Mouse (Mus musculus) heart, adult 2 months (tissue): ENCODE data around the gene Il15. TPM values are rescaled to one million over a fixed set of nuclear protein-coding genes. Genes with fewer than 3 reads are reported as not detected.

ENCODE experiments used
- DNase-seq, 2 experiments: peaks; one replicate each; pipeline ENCODE4 v3.0.0; 2021
- H3K27ac ChIP-seq: fragments of 200-600 bp; 2 replicates; pipeline ENCODE4 v1.8.1; 2022
- H3K27me3 ChIP-seq: fragments of 200-500 bp; 2 replicates; pipeline ENCODE4 v1.6.1; 2012; ENCODE audit warnings: mild to moderate bottlenecking, low read length, inconsistent platforms, mixed read lengths; ENCODE audit not compliant: control insufficient read depth, insufficient read depth
- H3K36me3 ChIP-seq: fragments of 200-500 bp; 2 replicates; pipeline ENCODE4 v1.6.1; 2012; ENCODE audit warnings: low read length, inconsistent platforms; ENCODE audit not compliant: control insufficient read depth, insufficient read depth
- H3K4me1 ChIP-seq: fragments of 200-500 bp; 2 replicates; pipeline ENCODE4 v1.6.1; 2011; ENCODE audit warnings: low read length; ENCODE audit not compliant: control insufficient read depth, insufficient read depth
- H3K4me3 ChIP-seq: fragments of 200-600 bp; 2 replicates; pipeline ENCODE4 v1.8.1; 2022
- H3K79me2 ChIP-seq: fragments of 200-500 bp; replicated peaks from 2 replicates; pipeline ENCODE4 v1.6.1; 2012; ENCODE audit warnings: mild to moderate bottlenecking, inconsistent platforms, low read length, moderate library complexity, mixed read lengths; ENCODE audit not compliant: control insufficient read depth, insufficient read depth
- H3K9ac ChIP-seq: fragments of 200-500 bp; 2 replicates; pipeline ENCODE4 v1.6.1; 2012; ENCODE audit warnings: low read depth, mild to moderate bottlenecking, control low read depth, inconsistent platforms, low read length, mixed read lengths
- CTCF ChIP-seq: fragments of 200-600 bp; IDR thresholded peaks from 2 replicates; pipeline ENCODE4 v1.8.1; 2022; ENCODE audit warnings: antibody characterized with exemption, mild to moderate bottlenecking, moderate library complexity
- EP300 ChIP-seq: fragments of 200-500 bp; IDR thresholded peaks from 2 replicates; pipeline ENCODE4 v1.6.1; 2011; ENCODE audit warnings: low read depth, low read length, control low read depth; ENCODE audit not compliant: insufficient read depth
- POLR2A ChIP-seq: fragments of 200-500 bp; IDR thresholded peaks from 2 replicates; pipeline ENCODE4 v1.6.1; 2011; ENCODE audit warnings: mild to moderate bottlenecking, low read depth, low read length, control low read depth; ENCODE audit not compliant: insufficient read depth
- WGBS: fragments of 180-500 bp; shearing (Covaris S2); methylation state at CpG from one replicate; pipeline ENCODE4 v1.1.7; 2018; 5-methylcytosine and 5-hydroxymethylcytosine counted together
- intact Hi-C: fragments of 180-260 bp; cut with DNase I; formaldehyde crosslinking; loops from one replicate; pipeline ENCODE4 v1.15.1; 2025
- polyA plus RNA-seq: library from polyadenylated mRNA; depleted of rRNA; stranded (reverse); fragments of >200 nt; gene quantifications from 2 replicates; pipeline ENCODE4 v1.2.3, GENCODE M21; 2012
- total RNA-seq, 2 experiments: library from RNA; stranded (reverse); gene quantifications; 2 replicates each; pipeline ENCODE4 v1.2.3; 2021

The Il15 gene
- total and polyA plus RNA-seq, 3 experiments, result 28.2 to 43.6 (median 34.3) TPM

DNA sequence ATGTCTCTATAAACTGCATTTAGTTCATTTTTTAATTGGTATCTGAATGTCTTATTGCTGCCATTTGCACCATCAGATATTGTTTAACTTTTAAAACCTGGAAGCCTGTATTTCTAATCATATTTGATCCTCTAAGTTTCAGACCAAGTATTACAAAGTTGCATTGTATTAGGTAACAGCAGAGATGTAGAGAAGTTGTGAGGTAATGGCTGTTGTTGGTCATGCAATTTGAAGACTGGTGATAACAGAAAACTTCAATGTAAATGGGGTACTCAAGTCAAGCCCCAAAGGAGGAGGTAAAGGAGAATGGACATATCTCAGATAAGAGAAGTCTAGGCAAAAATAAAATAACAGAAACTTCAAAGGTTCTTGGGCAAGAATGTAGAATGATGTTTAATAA, 11.8 kb downstream of the Il15 start:
- Histone ChIP-seq H3K79me2 (peaks cover 5% of the 10 kb centered on the region; the same call in 1 of the 2 replicates), H3K9ac (no peak overlapping the region), H3K27me3 (no peaks in the 10 kb centered on the region), H3K36me3 (peaks cover 41% of the 10 kb centered on the region), H3K4me3 (no peak overlapping the region), H3K27ac (no peak overlapping the region; the same call in 1 of the 2 replicates), H3K4me1 (peaks cover 9% of the 10 kb centered on the region)
- intact Hi-C loops, result no loop called here
- TF ChIP-seq POLR2A (no peak), EP300 (no peak), CTCF (no peak)
- no peak for DNase-seq

DNA sequence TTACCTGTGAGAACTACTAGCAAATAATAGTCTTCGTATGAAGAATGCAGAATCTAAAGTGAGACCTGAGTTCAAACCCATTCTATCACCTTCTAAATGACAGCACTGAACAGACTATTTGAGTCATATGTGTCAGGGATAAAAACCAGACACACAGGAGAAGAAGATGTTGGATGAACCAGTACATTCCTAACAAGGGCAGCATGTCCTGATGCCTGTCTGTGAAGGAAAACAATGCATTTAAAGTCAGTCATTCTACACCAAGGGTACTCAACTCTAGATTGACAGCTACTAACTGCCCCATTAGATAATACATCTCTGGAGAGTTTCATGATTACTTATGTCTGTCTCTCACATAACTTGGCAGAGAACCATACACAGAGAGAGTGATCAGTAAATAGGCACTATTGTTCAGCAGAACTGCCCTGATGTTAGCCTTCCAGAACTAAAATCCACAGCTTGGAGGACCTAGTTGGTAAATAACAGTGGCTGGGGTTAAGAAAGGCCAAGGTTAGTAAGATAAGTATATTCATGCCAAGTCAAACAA, 14.6 kb downstream of the Il15 start:
- H3K27me3 ChIP-seq, result no peaks in the 10 kb centered on the region
- intact Hi-C loops, result loop anchor here (2.0 kb wide), 1 partner anchor 14 kb away; the partner anchor contains the start of gene Il15
- no peak for DNase-seq
- H3K79me2 ChIP-seq, result peaks cover 2% of the 10 kb centered on the region; the same call in 1 of the 2 replicates
- no peak overlapping the region for H3K9ac ChIP-seq
- H3K4me3 ChIP-seq, result no peak overlapping the region
- WGBS, result 51% methylated on average over 1 of the region's 1 CpGs
- no peak for TF ChIP-seq POLR2A
- TF ChIP-seq EP300, result no peak
- TF ChIP-seq CTCF, result no peak
- peak overlapping the region; percentile 62 for H3K27ac ChIP-seq
- H3K36me3 ChIP-seq, result peaks cover 55% of the 10 kb centered on the region
- peaks cover 20% of the 10 kb centered on the region for H3K4me1 ChIP-seq

DNA sequence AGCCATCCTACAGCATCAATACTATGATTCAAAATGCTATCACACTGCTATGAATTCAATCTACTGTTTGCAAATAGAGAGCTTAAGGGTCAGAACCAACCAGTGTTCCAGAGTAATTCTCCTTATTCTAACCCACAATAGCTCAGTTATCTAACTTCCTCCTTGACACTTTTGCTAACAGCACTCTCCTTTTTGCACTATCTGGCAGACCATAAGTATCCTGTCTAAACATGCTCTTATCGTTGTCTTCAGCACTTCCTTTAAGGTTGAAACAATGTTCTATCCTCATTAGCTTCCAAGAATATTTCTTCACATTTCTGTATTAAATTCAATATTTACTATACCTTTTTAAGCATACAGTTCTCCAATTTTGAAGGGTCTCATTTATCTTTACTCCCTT, 15.4 kb downstream of the Il15 start:
- peak overlapping the region; percentile 62 for H3K27ac ChIP-seq

DNA sequence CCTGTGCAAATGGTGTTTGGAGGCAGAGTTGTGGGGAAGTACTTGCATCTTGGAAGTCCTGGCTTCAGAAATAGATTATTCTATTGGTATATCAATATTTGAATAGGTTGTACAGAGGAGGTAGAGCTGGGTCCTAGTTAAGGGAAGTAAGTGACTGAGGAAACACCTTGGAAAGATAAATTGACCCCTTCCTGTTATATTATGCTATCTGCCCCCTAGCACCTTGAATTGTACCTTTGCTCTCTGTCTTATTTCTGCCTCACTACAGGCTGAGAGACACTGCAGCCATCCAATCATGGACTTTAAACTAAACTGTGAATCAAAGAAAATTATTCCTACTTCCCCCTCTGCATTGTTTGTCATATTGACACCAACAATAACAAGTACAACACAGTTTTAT, 17.2 kb downstream of the Il15 start:
- no peak overlapping the region for H3K4me3 ChIP-seq
- H3K9ac ChIP-seq, result no peak overlapping the region
- H3K79me2 ChIP-seq, result no peaks in the 10 kb centered on the region; the same call in 1 of the 2 replicates
- H3K36me3 ChIP-seq, result peaks cover 40% of the 10 kb centered on the region
- no peak overlapping the region for H3K27ac ChIP-seq
- intact Hi-C loops, result no loop called here
- no peaks in the 10 kb centered on the region for H3K27me3 ChIP-seq
- no peak for TF ChIP-seq CTCF
- no peak for TF ChIP-seq POLR2A
- TF ChIP-seq EP300, result no peak
- peaks cover 21% of the 10 kb centered on the region for H3K4me1 ChIP-seq
- DNase-seq, result no peak

More for the DNA sequence above, 15.4 kb downstream of the Il15 start:
- no peak overlapping the region for H3K9ac ChIP-seq
- H3K36me3 ChIP-seq, result peaks cover 52% of the 10 kb centered on the region
- H3K79me2 ChIP-seq, result peaks cover 2% of the 10 kb centered on the region; the same call in 1 of the 2 replicates
- DNase-seq, result no peak
- 2% methylated on average over 1 of the region's 1 CpGs for WGBS
- H3K4me3 ChIP-seq, result no peak overlapping the region
- H3K27me3 ChIP-seq, result no peaks in the 10 kb centered on the region
- TF ChIP-seq CTCF, result no peak
- TF ChIP-seq EP300, result no peak
- no peak for TF ChIP-seq POLR2A
- intact Hi-C loops, result loop anchor here (2.0 kb wide), 1 partner anchor 15 kb away; the partner anchor contains the start of gene Il15
- H3K4me1 ChIP-seq, result peaks cover 21% of the 10 kb centered on the region

DNA sequence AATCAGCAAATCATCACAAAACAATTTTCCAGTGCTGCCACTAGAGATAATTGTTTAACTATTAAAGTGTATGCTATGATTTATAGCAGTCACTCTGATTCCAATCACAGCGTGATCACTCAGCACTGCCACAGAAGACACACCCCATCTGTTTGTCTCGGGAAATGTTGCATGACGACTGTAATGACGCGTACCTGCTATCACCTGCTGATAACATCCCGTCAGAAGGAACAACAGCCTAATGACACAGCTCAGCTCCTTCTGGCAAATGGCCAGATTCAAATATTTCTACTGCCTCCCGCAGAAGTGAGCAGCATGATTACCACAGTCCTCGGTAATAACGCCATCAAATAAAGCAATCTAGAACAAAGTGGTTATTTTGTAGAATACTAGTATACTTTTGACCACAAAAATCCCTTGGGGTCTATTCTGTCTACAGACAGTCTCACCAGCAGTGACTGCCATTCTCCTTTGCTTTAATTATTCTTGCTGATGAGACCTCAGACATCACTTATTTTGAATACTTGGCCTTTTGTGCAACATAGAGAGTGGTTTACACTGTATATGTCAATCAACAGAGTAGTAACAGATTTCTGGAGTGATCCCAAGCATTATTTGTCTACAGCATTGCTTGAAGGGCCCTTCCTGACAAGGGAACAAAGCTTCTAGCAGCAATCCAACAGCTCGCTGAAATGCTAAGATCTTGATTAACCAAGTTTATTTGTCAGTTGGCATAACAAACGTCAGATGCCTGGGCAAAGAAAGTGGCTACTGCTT, 18.4 kb downstream of the Il15 start:
- Histone ChIP-seq H3K9ac (no peak overlapping the region), H3K4me3 (no peak overlapping the region), H3K27ac (no peak overlapping the region; the same call in 1 of the 2 replicates), H3K27me3 (no peaks in the 10 kb centered on the region), H3K36me3 (peaks cover 38% of the 10 kb centered on the region), H3K79me2 (no peaks in the 10 kb centered on the region; the same call in 1 of the 2 replicates), H3K4me1 (peaks cover 20% of the 10 kb centered on the region)
- 22% methylated on average over 11 of the region's 11 CpGs for WGBS
- DNase-seq, result no peak
- intact Hi-C loops, result no loop called here
- TF ChIP-seq EP300, result no peak
- TF ChIP-seq POLR2A, result no peak
- no peak for TF ChIP-seq CTCF

DNA sequence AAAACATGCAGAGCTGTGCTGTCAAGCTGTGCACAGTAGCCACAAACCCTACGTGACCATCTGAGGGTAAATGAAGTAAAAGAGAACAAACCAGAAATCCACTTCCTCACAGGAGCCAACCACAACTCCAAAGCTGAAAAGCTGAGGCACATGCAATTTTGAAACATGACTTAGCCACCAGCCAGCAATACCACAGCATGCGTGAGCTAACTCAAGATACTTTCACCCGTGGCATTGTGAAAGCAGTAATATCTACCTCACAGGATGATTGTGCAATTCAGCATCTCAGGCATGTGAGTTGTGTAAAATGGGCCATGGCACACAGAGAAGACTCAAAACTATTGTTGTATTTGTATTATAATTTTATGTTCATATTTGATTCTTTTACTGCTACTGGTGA, 19.7 kb downstream of the Il15 start:
- no peaks in the 10 kb centered on the region for H3K27me3 ChIP-seq
- DNase-seq, result peak in 1 of 2 experiments; percentile 27
- H3K79me2 ChIP-seq, result no peaks in the 10 kb centered on the region; the same call in 1 of the 2 replicates
- 64% methylated on average over 3 of the region's 3 CpGs for WGBS
- no peak for TF ChIP-seq POLR2A
- no peak for TF ChIP-seq CTCF
- no peak for TF ChIP-seq EP300
- H3K9ac ChIP-seq, result no peak overlapping the region
- no peak overlapping the region for H3K27ac ChIP-seq
- no peak overlapping the region for H3K4me3 ChIP-seq
- intact Hi-C loops, result no loop called here
- peaks cover 37% of the 10 kb centered on the region for H3K36me3 ChIP-seq
- peaks cover 18% of the 10 kb centered on the region for H3K4me1 ChIP-seq
